Mouse (Mus musculus) embryo, embryonic 9.5 days (tissue): ENCODE measurements around the gene As3mt.

ENCODE experiments used
- DNase-seq: peaks from one replicate; pipeline ENCODE4 v3.0.0-alpha.2; 2017; ENCODE audit errors: extremely low spot score

The As3mt gene

DNA sequence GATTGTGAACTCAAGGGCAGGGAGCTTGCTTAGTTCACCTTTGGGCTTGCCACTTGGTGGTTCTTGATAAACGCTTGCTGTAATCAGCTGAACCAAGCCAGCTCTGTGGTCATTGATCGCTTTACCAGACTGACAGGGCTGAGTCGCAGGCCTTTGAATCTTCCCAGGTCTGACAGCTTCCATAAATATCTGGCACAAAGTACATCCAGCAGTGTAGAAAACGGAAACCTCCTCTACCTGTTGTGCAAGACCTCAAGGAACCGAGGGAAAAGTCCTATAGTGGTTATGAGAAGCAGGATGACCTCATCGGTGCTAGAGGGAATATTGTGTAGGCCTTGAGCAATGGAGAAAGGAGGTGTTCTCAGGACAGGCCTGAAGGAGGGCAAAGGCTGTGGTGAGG, 77.2 kb downstream of the As3mt start:
- DNase-seq, result no peak

DNA sequence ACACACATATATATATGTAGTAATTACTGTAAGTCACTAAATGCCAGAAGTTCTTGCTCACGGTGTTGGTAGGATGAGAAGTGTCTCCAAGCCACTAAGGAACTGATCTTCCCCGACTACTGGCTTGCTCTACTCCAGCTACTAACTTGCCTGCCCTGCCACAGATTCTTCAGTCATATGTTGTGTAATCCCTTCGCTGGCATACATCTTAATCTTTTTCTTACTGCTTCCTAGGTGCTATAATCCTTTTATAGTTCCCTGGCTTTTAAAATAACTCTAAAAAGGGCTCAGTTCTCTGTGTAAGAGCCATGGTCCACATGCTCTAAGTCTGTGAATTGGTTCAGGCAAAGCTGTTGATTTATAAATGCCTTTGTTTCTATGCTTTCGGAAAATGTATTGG, 78.4 kb downstream of the As3mt start:
- no peak for DNase-seq

DNA sequence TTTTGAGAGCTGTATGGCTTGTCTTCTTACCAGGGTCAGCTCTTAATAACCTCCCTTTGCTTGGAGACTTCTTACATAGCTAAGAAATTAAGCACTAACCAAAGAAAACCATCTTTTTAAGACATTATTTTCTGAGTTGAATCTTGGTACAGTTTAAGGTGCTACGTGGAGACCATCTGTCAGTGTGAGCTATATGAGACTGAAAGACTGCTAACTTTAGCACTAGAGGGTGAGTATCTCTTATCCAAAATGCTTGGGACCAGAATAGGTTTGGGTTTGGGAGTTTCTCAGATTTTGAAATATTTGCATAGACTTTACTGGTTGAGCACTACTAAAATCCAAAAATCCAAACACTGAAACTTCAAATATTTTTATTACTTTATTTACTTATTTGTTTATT, 82.5 kb downstream of the As3mt start:
- no peak for DNase-seq
